Mouse (Mus musculus) CH12.LX (cell line): Measurements from ENCODE around the gene Tas1r1. TPM values are rescaled to one million over a fixed set of nuclear protein-coding genes. Genes with fewer than 3 reads are reported as not detected.

ENCODE experiments used
- DNase-seq: peaks from one replicate; pipeline ENCODE4 v3.0.0-alpha.2; 2013; ENCODE audit errors: extremely low read depth
- H3K27ac ChIP-seq: 2 replicates; pipeline ENCODE4 v1.5.1; 2012; ENCODE audit warnings: low read depth, mild to moderate bottlenecking, control low read depth, moderate library complexity; ENCODE audit not compliant: insufficient read depth
- H3K27me3 ChIP-seq: replicated peaks from 2 replicates; pipeline ENCODE3; 2012; ENCODE audit warnings: inconsistent platforms
- H3K36me3 ChIP-seq, 2 experiments: replicated peaks in 1 of 2; 2 replicates each; pipeline versions ENCODE3 to v1.6.1; 2012; ENCODE audit warnings: inconsistent platforms in 1 of 2, low read length in 1 of 2, mild to moderate bottlenecking in 1 of 2, mixed read lengths in 1 of 2, moderate library complexity in 1 of 2; ENCODE audit not compliant: control insufficient read depth in 1 of 2, insufficient read depth in 1 of 2
- H3K4me1 ChIP-seq, 2 experiments: 2 replicates each; pipeline ENCODE4 v1.6.1; 2012; ENCODE audit warnings: inconsistent platforms in 1 of 2, moderate library complexity in 1 of 2; ENCODE audit not compliant: insufficient read depth in 2 of 2, control insufficient read depth in 1 of 2
- H3K4me2 ChIP-seq: 2 replicates; pipeline ENCODE4 v1.6.1; 2012; ENCODE audit warnings: low read depth, mild to moderate bottlenecking, control low read depth; ENCODE audit not compliant: poor library complexity, insufficient read depth, severe bottlenecking
- H3K4me3 ChIP-seq, 3 experiments: fragments of 150-350 bp in 1 of 3; sonication (generic) in 1 of 3; replicated peaks in 1 of 3; 2 replicates each; pipeline versions ENCODE3 to v1.5.1; 2011 to 2012; ENCODE audit warnings: low read depth in 2 of 3, low read length in 2 of 3, mild to moderate bottlenecking in 2 of 3, moderate library complexity in 2 of 3, control low read depth in 1 of 3, improper control_type of control experiment in 1 of 3, inconsistent platforms in 1 of 3, mixed read lengths in 1 of 3; ENCODE audit not compliant: poor library complexity in 1 of 3
- H3K79me2 ChIP-seq: replicated peaks from 2 replicates; pipeline ENCODE4 v1.6.1; 2012; ENCODE audit warnings: mild to moderate bottlenecking, moderate library complexity; ENCODE audit not compliant: control insufficient read depth, poor library complexity, insufficient read depth, severe bottlenecking; ENCODE audit errors: extremely low read depth
- H3K9ac ChIP-seq: 2 replicates; pipeline ENCODE4 v1.6.1; 2012; ENCODE audit warnings: low read depth, mild to moderate bottlenecking, control low read depth, moderate library complexity; ENCODE audit not compliant: insufficient read depth
- H3K9me3 ChIP-seq: replicated peaks from 2 replicates; pipeline ENCODE3; 2012; ENCODE audit warnings: low read length, inconsistent platforms, mixed read lengths
- CHD1 ChIP-seq: IDR thresholded peaks from 2 replicates; pipeline ENCODE4 v1.6.1; 2012; ENCODE audit warnings: low read depth, low read length, improper control_type of control experiment, inconsistent platforms
- CHD2 ChIP-seq: IDR thresholded peaks from 2 replicates; pipeline ENCODE4 v1.6.1; 2011; ENCODE audit warnings: low read length, improper control_type of control experiment
- CTCF ChIP-seq, 2 experiments: IDR thresholded peaks in 1 of 2; conservative IDR thresholded peaks in 1 of 2; 2 replicates each; pipeline ENCODE4 v1.5.1; 2011 to 2012; ENCODE audit warnings: low read depth in 2 of 2, low read length in 2 of 2, improper control_type of control experiment in 1 of 2, inconsistent platforms in 1 of 2, mild to moderate bottlenecking in 1 of 2, moderate library complexity in 1 of 2
- E2F4 ChIP-seq: IDR thresholded peaks from 2 replicates; pipeline ENCODE4 v1.6.1; 2011; ENCODE audit warnings: low read depth, low read length, improper control_type of control experiment; ENCODE audit not compliant: insufficient replicate concordance
- ELF1 ChIP-seq: IDR thresholded peaks from 2 replicates; pipeline ENCODE4 v1.6.1; 2014; ENCODE audit warnings: low read depth, mild to moderate bottlenecking, inconsistent platforms, low read length, improper control_type of control experiment
- EP300 ChIP-seq: IDR thresholded peaks from 2 replicates; pipeline ENCODE4 v1.6.1; 2011; ENCODE audit warnings: low read length, improper control_type of control experiment
- ETS1 ChIP-seq: conservative IDR thresholded peaks from 2 replicates; pipeline ENCODE4 v1.6.1; 2012; ENCODE audit warnings: low read depth, mild to moderate bottlenecking, inconsistent platforms, low read length, improper control_type of control experiment, moderate library complexity
- GABPA ChIP-seq: IDR thresholded peaks from 2 replicates; pipeline ENCODE4 v1.6.1; 2012; ENCODE audit warnings: low read depth, low read length, improper control_type of control experiment, inconsistent platforms; ENCODE audit not compliant: insufficient replicate concordance
- IRF4 ChIP-seq: IDR thresholded peaks from 2 replicates; pipeline ENCODE4 v1.6.1; 2014; ENCODE audit warnings: low read depth, mild to moderate bottlenecking, inconsistent platforms, low read length, improper control_type of control experiment
- JUN ChIP-seq: IDR thresholded peaks from 2 replicates; pipeline ENCODE4 v1.6.1; 2011; ENCODE audit warnings: low read depth, mild to moderate bottlenecking, low read length, improper control_type of control experiment, moderate library complexity; ENCODE audit not compliant: insufficient read depth
- KAT2A ChIP-seq: IDR thresholded peaks from 2 replicates; pipeline ENCODE4 v1.6.1; 2012; ENCODE audit warnings: low read length, improper control_type of control experiment, inconsistent platforms; ENCODE audit not compliant: insufficient replicate concordance
- MAX ChIP-seq: IDR thresholded peaks from 2 replicates; pipeline ENCODE4 v1.6.1; 2011; ENCODE audit warnings: low read length, improper control_type of control experiment
- MAZ ChIP-seq: IDR thresholded peaks from 2 replicates; pipeline ENCODE4 v1.6.1; 2012; ENCODE audit warnings: low read depth, mild to moderate bottlenecking, inconsistent platforms, low read length, improper control_type of control experiment, moderate library complexity
- MEF2A ChIP-seq: IDR thresholded peaks from 2 replicates; pipeline ENCODE4 v1.6.1; 2014; ENCODE audit warnings: low read depth, mild to moderate bottlenecking, inconsistent platforms, low read length, improper control_type of control experiment, borderline replicate concordance
- NELFE ChIP-seq: IDR thresholded peaks from 2 replicates; pipeline ENCODE4 v1.6.1; 2011; ENCODE audit warnings: low read depth, low read length, improper control_type of control experiment
- NRF1 ChIP-seq: IDR thresholded peaks from 2 replicates; pipeline ENCODE4 v1.6.1; 2014; ENCODE audit warnings: low read depth, mild to moderate bottlenecking, inconsistent platforms, low read length, improper control_type of control experiment, moderate library complexity
- PAX5 ChIP-seq: IDR thresholded peaks from 2 replicates; pipeline ENCODE4 v1.6.1; 2012; ENCODE audit warnings: low read length, inconsistent platforms, mixed read lengths
- POLR2AphosphoS2 ChIP-seq: IDR thresholded peaks from 2 replicates; pipeline ENCODE4 v1.6.1; 2011; ENCODE audit warnings: low read depth, low read length, improper control_type of control experiment
- RAD21 ChIP-seq: IDR thresholded peaks from 2 replicates; pipeline ENCODE4 v1.6.1; 2011; ENCODE audit warnings: low read depth, mild to moderate bottlenecking, low read length, improper control_type of control experiment, moderate library complexity
- RCOR1 ChIP-seq: conservative IDR thresholded peaks from 2 replicates; pipeline ENCODE4 v1.6.1; 2012; ENCODE audit warnings: low read depth, mild to moderate bottlenecking, inconsistent platforms, low read length, improper control_type of control experiment
- SMC3 ChIP-seq: IDR thresholded peaks from 2 replicates; pipeline ENCODE4 v1.6.1; 2011; ENCODE audit warnings: low read depth, low read length, improper control_type of control experiment
- TBP ChIP-seq: conservative IDR thresholded peaks from 2 replicates; pipeline ENCODE4 v1.6.1; 2011; ENCODE audit warnings: low read depth, low read length, improper control_type of control experiment
- TCF12 ChIP-seq: IDR thresholded peaks from 2 replicates; pipeline ENCODE4 v1.6.1; 2014; ENCODE audit warnings: low read depth, mild to moderate bottlenecking, inconsistent platforms, low read length, improper control_type of control experiment
- USF1 ChIP-seq: IDR thresholded peaks from 2 replicates; pipeline ENCODE4 v1.6.1; 2014; ENCODE audit warnings: low read depth, mild to moderate bottlenecking, inconsistent platforms, low read length, improper control_type of control experiment
- ZC3H11A ChIP-seq: IDR thresholded peaks from 2 replicates; pipeline ENCODE4 v1.6.1; 2012; ENCODE audit warnings: low read depth, mild to moderate bottlenecking, inconsistent platforms, low read length, improper control_type of control experiment
- ZKSCAN1 ChIP-seq: IDR thresholded peaks from 2 replicates; pipeline ENCODE4 v1.6.1; 2012; ENCODE audit warnings: low read depth, inconsistent platforms, low read length, improper control_type of control experiment, borderline replicate concordance
- ZNF384 ChIP-seq: IDR thresholded peaks from 2 replicates; pipeline ENCODE4 v1.6.1; 2012; ENCODE audit warnings: low read depth, low read length, improper control_type of control experiment, inconsistent platforms
- dilution Hi-C: fragments of 300-500 bp; cut with MboI; formaldehyde crosslinking; loops from 2 replicates; pipeline ENCODE4 v1.14.3; 2020; ENCODE audit warnings: low sequenced_read_pairs; ENCODE audit not compliant: extremely low pct_unique_long_range_greater_than_20kb, extremely low pct_ligation_motif_present
- in situ Hi-C: fragments of 300-500 bp; cut with MboI; formaldehyde crosslinking; loops from 3 replicates; pipeline ENCODE4 v1.14.3; 2019; ENCODE audit warnings: low sequenced_read_pairs, low pct_ligation_motif_present, low pct_unique_long_range_greater_than_20kb, mixed read lengths
- polyA plus RNA-seq: library from polyadenylated mRNA; unstranded; fragments of >175 nt; gene quantifications from 2 replicates; pipeline ENCODE4 v1.2.1, GENCODE M21; 2012; ENCODE audit warnings: low read depth; ENCODE audit not compliant: insufficient read length
- total RNA-seq, 2 experiments: library from RNA; depleted of rRNA; stranded (reverse); fragments of 300-350 nt in 1 of 2; fragments of >200 nt in 1 of 2; gene quantifications; 2 replicates each; pipeline ENCODE4 v1.2.3; 2012 to 2014

The Tas1r1 gene
- total and polyA plus RNA-seq, 3 experiments: 0.21 TPM; not detected in 2

- H3K4me1 ChIP-seq: peaks cover 20 to 36% of the 10 kb centered on the region in 2 experiments
These were observed 11.4 kb downstream of the Tas1r1 start for GRCm38 (mm10) chr4:152026751-152027508.

GRCm38 (mm10) chr4:152024525-152024924 lies 13.8 kb downstream of the Tas1r1 start:
- H3K9ac ChIP-seq: no peak overlapping the region
- H3K27me3 ChIP-seq: peaks cover 3% of the 10 kb centered on the region
- no peak overlapping the region for H3K4me2 ChIP-seq
- dilution Hi-C loops: no loop called here
- H3K4me1 ChIP-seq: peaks cover 20 to 36% of the 10 kb centered on the region in 2 experiments
- DNase-seq: no peak
- H3K4me3 ChIP-seq: no peak overlapping the region
- in situ Hi-C loops: no loop called here
- H3K9me3 ChIP-seq: no peaks in the 10 kb centered on the region
- no peak for TF ChIP-seq CHD1
- TF ChIP-seq SMC3: no peak
- TF ChIP-seq ZC3H11A: no peak
- no peak for TF ChIP-seq NELFE
- no peak for TF ChIP-seq IRF4
- no peak for TF ChIP-seq RAD21
- TF ChIP-seq JUN: no peak
- no peak for TF ChIP-seq E2F4
- TF ChIP-seq PAX5: no peak
- no peak for TF ChIP-seq ELF1
- TF ChIP-seq NRF1: no peak
- TF ChIP-seq RCOR1: no peak
- TF ChIP-seq TCF12: no peak
- no peak for TF ChIP-seq ETS1
- peaks cover 48 to 70% of the 10 kb centered on the region in 2 experiments for H3K36me3 ChIP-seq
- peaks cover 21% of the 10 kb centered on the region for H3K79me2 ChIP-seq
- no peak overlapping the region for H3K27ac ChIP-seq

More at GRCm38 (mm10) chr4:152026751-152027508, 11.4 kb downstream of the Tas1r1 start:
- peak overlapping the region; percentile 65 for H3K9ac ChIP-seq
- H3K27me3 ChIP-seq: peaks cover 3% of the 10 kb centered on the region
- peak; percentile 23 for DNase-seq
- peak overlapping the region; percentile 26; the same call in 1 of the 2 replicates for H3K27ac ChIP-seq
- dilution Hi-C loops: no loop called here
- H3K4me3 ChIP-seq: peak overlapping the region; percentile 75 to 87 (median 80)
- no peak for TF ChIP-seq USF1
- no peak for TF ChIP-seq E2F4
- TF ChIP-seq ELF1: no peak
- no peak for TF ChIP-seq MAX
- no peak for TF ChIP-seq TBP
- no peak for TF ChIP-seq KAT2A
- no peak for TF ChIP-seq MAZ
- TF ChIP-seq POLR2AphosphoS2: no peak
- peak; percentile 21 for TF ChIP-seq CHD2
- no peak for TF ChIP-seq RCOR1
- TF ChIP-seq MEF2A: no peak
- no peak for TF ChIP-seq PAX5
- TF ChIP-seq CTCF (conservative IDR thresholded peaks at IDR 0.05 in 1 of 2, IDR thresholded peaks at IDR 0.05 in 1 of 2; ENCODE audit: low read depth in 2 of 2, low read length in 2 of 2): no peak
- no peak for TF ChIP-seq EP300
- TF ChIP-seq JUN: no peak
- TF ChIP-seq ZKSCAN1: no peak
- TF ChIP-seq IRF4: 0 out of 2 replicates have a peak, but pooled peaks have one; percentile 4
- TF ChIP-seq NRF1: peak; percentile 73
- TF ChIP-seq ZNF384: no peak
- TF ChIP-seq GABPA: no peak
- H3K79me2 ChIP-seq: peaks cover 21% of the 10 kb centered on the region
- H3K9me3 ChIP-seq: no peaks in the 10 kb centered on the region
- H3K36me3 ChIP-seq: peaks cover 24 to 46% of the 10 kb centered on the region in 2 experiments
- in situ Hi-C loops: no loop called here
- peak overlapping the region; percentile 77 for H3K4me2 ChIP-seq
